Mouse (Mus musculus) liver, embryonic 14.5 days (tissue): Measurements from ENCODE around the gene E130208F15Rik.
A peak's percentile ranks its signal among the peaks of the same experiment; 100 is the strongest.

ENCODE experiments used
- CTCF ChIP-seq: IDR thresholded peaks from 2 replicates; pipeline ENCODE4 v1.5.1; 2016; ENCODE audit warnings: antibody characterized with exemption, low read depth, control low read depth
- EP300 ChIP-seq: IDR thresholded peaks from 2 replicates; pipeline ENCODE4 v1.6.1; 2016; ENCODE audit warnings: antibody characterized with exemption, low read depth

- TF ChIP-seq CTCF, result peak; percentile 80
- TF ChIP-seq EP300, result no peak
These were observed 20.6 kb upstream of the E130208F15Rik start for GRCm38 (mm10) chr7:30300914-30301313.
